Mouse (Mus musculus) limb, embryonic 14.5 days (tissue): ENCODE measurements at regions not wholly inside any gene's neighbourhood (a gene's known extent, or its start where the extent isn't known, plus 50 kb on each side); places are given as distances from the start of the nearest gene placed in this dataset.

Experiments
- ATAC-seq: fragments of 200-750 bp; cut with Nextera tagmentation; 2 replicates; pipeline ENCODE4 v1.8.0; 2017; ENCODE audit warnings: low read depth, moderate number of reproducible peaks, moderate TSS enrichment; ENCODE audit not compliant: low FRiP score
- DNase-seq: peaks from one replicate; pipeline ENCODE4 v3.0.0-alpha.2; 2015; ENCODE audit warnings: low spot score
- H3K27ac ChIP-seq: fragments of 300-500 bp; sonication (generic); replicated peaks from 2 replicates; pipeline ENCODE4 v1.5.1; 2014; ENCODE audit warnings: low read depth, mild to moderate bottlenecking, low read length, moderate library complexity, mixed read lengths
- H3K27me3 ChIP-seq: fragments of 300-500 bp; sonication (generic); 2 replicates; pipeline ENCODE4 v1.6.1; 2014; ENCODE audit warnings: low read length, mixed read lengths; ENCODE audit not compliant: control insufficient read depth, insufficient read depth
- H3K36me3 ChIP-seq: fragments of 300-500 bp; sonication (generic); 2 replicates; pipeline ENCODE4 v1.6.1; 2014; ENCODE audit warnings: mild to moderate bottlenecking, low read length, moderate library complexity, mixed read lengths; ENCODE audit not compliant: control insufficient read depth, insufficient read depth
- H3K4me1 ChIP-seq: fragments of 300-500 bp; sonication (generic); 2 replicates; pipeline ENCODE4 v1.6.1; 2014; ENCODE audit warnings: antibody characterized with exemption, low read length, mixed read lengths; ENCODE audit not compliant: control insufficient read depth, insufficient read depth
- H3K4me2 ChIP-seq: fragments of 300-500 bp; sonication (generic); replicated peaks from 2 replicates; pipeline ENCODE4 v1.6.1; 2014; ENCODE audit warnings: low read depth, mild to moderate bottlenecking, low read length, moderate library complexity; ENCODE audit not compliant: severe bottlenecking
- H3K4me3 ChIP-seq: fragments of 300-500 bp; sonication (generic); replicated peaks from 2 replicates; pipeline ENCODE4 v1.5.1; 2014; ENCODE audit warnings: low read length
- H3K9ac ChIP-seq: fragments of 300-500 bp; sonication (generic); 2 replicates; pipeline ENCODE4 v1.6.1; 2014; ENCODE audit warnings: mild to moderate bottlenecking, low read depth, low read length, moderate library complexity; ENCODE audit not compliant: severe bottlenecking
- H3K9me3 ChIP-seq: fragments of 300-500 bp; sonication (generic); 2 replicates; pipeline ENCODE4 v1.6.1; 2016; ENCODE audit warnings: low read length; ENCODE audit not compliant: control insufficient read depth
- POLR2A ChIP-seq: fragments of 200-500 bp; IDR thresholded peaks from 2 replicates; pipeline ENCODE4 v1.8.0; 2012; ENCODE audit warnings: inconsistent platforms, mild to moderate bottlenecking, moderate library complexity, borderline replicate concordance; ENCODE audit not compliant: insufficient read depth, insufficient read length; ENCODE audit errors: extremely low read depth
- whole genome bisulfite sequencing: fragments of 180-500 bp; shearing (Covaris S2); extraction: QIAGEN DNeasy Blood & Tissue Kit; methylation state at CpG from one replicate; pipeline ENCODE4 v1.1.7; 2014; 5-methylcytosine and 5-hydroxymethylcytosine counted together

GRCm38 (mm10) chr8:103570864-103571425 lies 530.5 kb upstream of the Cdh5 start:
- 83% methylated on average over 11 of the region's 11 CpGs for WGBS
- Histone ChIP-seq H3K9ac (no peak overlapping the region), H3K27ac (no peak overlapping the region), H3K4me2 (no peak overlapping the region), H3K4me3 (no peak overlapping the region), H3K27me3 (no peaks in the 10 kb centered on the region), H3K9me3 (no peaks in the 10 kb centered on the region), H3K4me1 (no peaks in the 10 kb centered on the region), H3K36me3 (no peaks in the 10 kb centered on the region)
- no peak for TF ChIP-seq POLR2A
- DNase-seq = no peak
- ATAC-seq = no peak

- TF ChIP-seq POLR2A = no peak
- no peak overlapping the region for H3K27ac ChIP-seq
- no peaks in the 10 kb centered on the region for H3K36me3 ChIP-seq
- no peak for DNase-seq
- no peak overlapping the region for H3K4me3 ChIP-seq
- ATAC-seq = no peak
- H3K27me3 ChIP-seq = no peaks in the 10 kb centered on the region
- no peak overlapping the region for H3K9ac ChIP-seq
- H3K9me3 ChIP-seq = no peaks in the 10 kb centered on the region
- 91% methylated on average over 3 of the region's 3 CpGs for WGBS
- H3K4me1 ChIP-seq = peaks cover 3% of the 10 kb centered on the region; the same call in 1 of the 2 replicates
- H3K4me2 ChIP-seq = no peak overlapping the region
Measured at GRCm38 (mm10) chr8:103577147-103577546, 524.3 kb upstream of the Cdh5 start.

- ATAC-seq = no peak
- H3K4me1 ChIP-seq = peaks cover 9% of the 10 kb centered on the region
- no peak overlapping the region for H3K4me3 ChIP-seq
- no peak overlapping the region for H3K27ac ChIP-seq
- no peak overlapping the region for H3K4me2 ChIP-seq
- H3K36me3 ChIP-seq = no peaks in the 10 kb centered on the region
- H3K9me3 ChIP-seq = no peaks in the 10 kb centered on the region
- no peak for TF ChIP-seq POLR2A
- H3K9ac ChIP-seq = no peak overlapping the region
- no peak for DNase-seq
- WGBS = 86% methylated on average over 6 of the region's 6 CpGs
- no peaks in the 10 kb centered on the region for H3K27me3 ChIP-seq
Measured at GRCm38 (mm10) chr8:103578006-103578405, 523.4 kb upstream of the Cdh5 start.

GRCm38 (mm10) chr8:103608291-103608690 lies 493.1 kb upstream of the Cdh5 start:
- Histone ChIP-seq H3K4me2 (no peak overlapping the region), H3K4me1 (no peaks in the 10 kb centered on the region), H3K27ac (no peak overlapping the region), H3K9ac (no peak overlapping the region), H3K9me3 (no peaks in the 10 kb centered on the region), H3K4me3 (no peak overlapping the region), H3K27me3 (no peaks in the 10 kb centered on the region), H3K36me3 (no peaks in the 10 kb centered on the region)
- TF ChIP-seq POLR2A = no peak
- DNase-seq (no peak), ATAC-seq (no peak)
- WGBS = 92% methylated on average over 6 of the region's 6 CpGs

- no peaks in the 10 kb centered on the region for H3K9me3 ChIP-seq
- ATAC-seq (no peak), DNase-seq (peak; percentile 17)
- no peak overlapping the region for H3K4me3 ChIP-seq
- H3K27ac ChIP-seq = no peak overlapping the region
- H3K9ac ChIP-seq = no peak overlapping the region
- H3K36me3 ChIP-seq = no peaks in the 10 kb centered on the region
- no peak overlapping the region for H3K4me2 ChIP-seq
- WGBS = 47% methylated on average over 3 of the region's 3 CpGs
- no peaks in the 10 kb centered on the region for H3K4me1 ChIP-seq
- TF ChIP-seq POLR2A = no peak
- H3K27me3 ChIP-seq = no peaks in the 10 kb centered on the region
Measured at GRCm38 (mm10) chr8:103623781-103624434, 477.5 kb upstream of the Cdh5 start.
